ENCODE assay signal across 10 mouse cellular contexts in genomic region chr13:83733991-83734610, GRCm38 (mm10).
DNase-seq lines count a peak whose midpoint lies in the region; ATAC-seq and TF ChIP-seq lines count a peak whose summit lies in the region.
"Had no signal": no experiment of that assay in that cellular context is flagged by ENCODE, and none has a peak within 500 bp of the region (broad histone marks: within the 10 kb centered on the region; RNA-seq: fewer than 3 reads in every experiment).

No protein-coding gene starts in this region.

- no peak overlapping the region for H3K4me2 ChIP-seq in lung, embryonic 14.5 days
- H3K4me2 ChIP-seq in intestine, embryonic 16.5 days (ENCODE audit: low read depth, low read length) = no peak overlapping the region
- no peak overlapping the region for H3K4me2 ChIP-seq in stomach, embryonic 16.5 days (ENCODE audit: low read depth, low read length)

- H3K4me1 ChIP-seq in cerebellum, adult 2 months (ENCODE audit: control insufficient read depth, insufficient read depth, low read length) = peaks cover 2% of the 10 kb centered on the region; the same call in 1 of the 2 replicates
- H3K4me1 ChIP-seq in lung, embryonic 14.5 days (ENCODE audit: insufficient read depth) = no peaks in the 10 kb centered on the region
- H3K4me1 ChIP-seq in intestine, embryonic 16.5 days (ENCODE audit: control insufficient read depth, insufficient read depth, low read length) = peaks cover 10% of the 10 kb centered on the region
- H3K4me1 ChIP-seq in stomach, embryonic 16.5 days (ENCODE audit: control insufficient read depth, insufficient read depth, low read length) = 0 out of 2 replicates have a peak, but pooled peaks cover 8% of the 10 kb centered on the region

- H3K4me3 ChIP-seq in cerebellum, adult 2 months (replicated peaks; ENCODE audit: insufficient read depth, low read depth, low read length) = peak overlapping the region; percentile 78
- H3K4me3 ChIP-seq in lung, embryonic 14.5 days (ENCODE audit: low read depth, low read length) = no peak overlapping the region
- H3K4me3 ChIP-seq in intestine, embryonic 16.5 days (ENCODE audit: low read length) = peak overlapping the region; percentile 16
- H3K4me3 ChIP-seq in stomach, embryonic 16.5 days (replicated peaks; ENCODE audit: low read length) = peak overlapping the region; percentile 19

- no peak for ATAC-seq in lung, embryonic 14.5 days (ENCODE audit: insufficient read depth)
- ATAC-seq in intestine, embryonic 16.5 days = no peak
- ATAC-seq in stomach, embryonic 16.5 days (ENCODE audit: insufficient read depth, low FRiP score) = no peak
- ATAC-seq: inflammation-experienced regulatory T-cells, adult 6 months had no signal

- TF ChIP-seq CTCF in cerebellum, adult 2 months (IDR thresholded peaks at IDR 0.05; ENCODE audit: borderline replicate concordance, insufficient read depth, low read depth, low read length) = no peak
- TF ChIP-seq CTCF in lung, embryonic 14.5 days (IDR thresholded peaks at IDR 0.05; ENCODE audit: low read depth) = no peak

- no peaks in the 10 kb centered on the region for H3K36me3 ChIP-seq in lung, embryonic 14.5 days (ENCODE audit: insufficient read depth)
- H3K36me3 ChIP-seq in intestine, embryonic 16.5 days (ENCODE audit: control insufficient read depth, insufficient read depth, low read length) = no peaks in the 10 kb centered on the region
- H3K36me3 ChIP-seq in stomach, embryonic 16.5 days (ENCODE audit: control insufficient read depth, insufficient read depth, low read length) = no peaks in the 10 kb centered on the region

- H3K27me3 ChIP-seq in cerebellum, adult 2 months (ENCODE audit: control insufficient read depth, insufficient read depth, low read length) = no peaks in the 10 kb centered on the region
- peaks cover 87% of the 10 kb centered on the region for H3K27me3 ChIP-seq in lung, embryonic 14.5 days (ENCODE audit: insufficient read depth, low read length)
- H3K27me3 ChIP-seq in intestine, embryonic 16.5 days (replicated peaks; ENCODE audit: control insufficient read depth, insufficient read depth, low read length) = peaks cover 61% of the 10 kb centered on the region
- peaks cover 65% of the 10 kb centered on the region for H3K27me3 ChIP-seq in stomach, embryonic 16.5 days (ENCODE audit: control insufficient read depth, insufficient read depth, low read length)

- no peak for DNase-seq in cerebellum, adult 2 months
- no peak for DNase-seq in cerebellum, postnatal 10 days
- peak; percentile 0 for DNase-seq in lung, embryonic 14.5 days
- no peak for DNase-seq in lung, postnatal 25 days (ENCODE audit: low spot score)
- DNase-seq in left cerebral cortex, adult 9 months (ENCODE audit: low spot score in 2 of 2) = no peak
- no peak for DNase-seq in cerebellum, adult 9-11 months
- DNase-seq: lung, postnatal 14 days had no signal

- no peak for TF ChIP-seq POLR2A in cerebellum, adult 2 months (IDR thresholded peaks at IDR 0.05; ENCODE audit: borderline replicate concordance, insufficient read depth, low read length)

- H3K9me3 ChIP-seq in lung, embryonic 14.5 days (ENCODE audit: low read depth, low read length) = no peaks in the 10 kb centered on the region
- H3K9me3 ChIP-seq in intestine, embryonic 16.5 days (ENCODE audit: control insufficient read depth, low read length) = no peaks in the 10 kb centered on the region
- no peaks in the 10 kb centered on the region for H3K9me3 ChIP-seq in stomach, embryonic 16.5 days (replicated peaks; ENCODE audit: control insufficient read depth, low read length)

- WGBS in cerebellum, adult 2 months = 0% methylated on average over 1 of the region's 1 CpGs
- 2% methylated on average over 1 of the region's 1 CpGs for WGBS in lung, embryonic 14.5 days
- WGBS in intestine, embryonic 16.5 days = 7% methylated on average over 1 of the region's 1 CpGs
- 7% methylated on average over 1 of the region's 1 CpGs for WGBS in stomach, embryonic 16.5 days

- no peak overlapping the region for H3K9ac ChIP-seq in lung, embryonic 14.5 days
- no peak overlapping the region for H3K9ac ChIP-seq in intestine, embryonic 16.5 days (ENCODE audit: low read depth, low read length)
- no peak overlapping the region for H3K9ac ChIP-seq in stomach, embryonic 16.5 days (ENCODE audit: low read length)

- peak overlapping the region; percentile 100; the same call in 1 of the 2 replicates for H3K27ac ChIP-seq in cerebellum, adult 2 months (ENCODE audit: insufficient read depth, low read length)
- no peak overlapping the region for H3K27ac ChIP-seq in lung, embryonic 14.5 days (ENCODE audit: low read depth)
- no peak overlapping the region for H3K27ac ChIP-seq in intestine, embryonic 16.5 days (ENCODE audit: low read length)
- H3K27ac ChIP-seq in stomach, embryonic 16.5 days (ENCODE audit: low read length) = no peak overlapping the region
